Mouse (Mus musculus) midbrain, embryonic 12.5 days (tissue): ENCODE data around the gene Tmem234. TPM values are rescaled to one million over a fixed set of nuclear protein-coding genes. Genes with fewer than 3 reads are reported as not detected.

ENCODE experiments used
- ATAC-seq: fragments of 200-750 bp; cut with Nextera tagmentation; 2 replicates; pipeline ENCODE4 v1.8.0; 2017; ENCODE audit warnings: low read depth, moderate TSS enrichment, moderate library complexity; ENCODE audit not compliant: low FRiP score
- H3K27ac ChIP-seq: fragments of 300-500 bp; sonication (generic); replicated peaks from 2 replicates; pipeline ENCODE4 v1.5.1; 2016; ENCODE audit warnings: mild to moderate bottlenecking
- H3K27me3 ChIP-seq: fragments of 300-500 bp; sonication (generic); 2 replicates; pipeline ENCODE4 v1.6.1; 2016; ENCODE audit warnings: mild to moderate bottlenecking
- H3K36me3 ChIP-seq: fragments of 300-500 bp; sonication (generic); 2 replicates; pipeline ENCODE4 v1.6.1; 2016
- H3K4me1 ChIP-seq: fragments of 300-500 bp; sonication (generic); 2 replicates; pipeline ENCODE4 v1.6.1; 2016
- H3K4me2 ChIP-seq: fragments of 300-500 bp; sonication (generic); replicated peaks from 2 replicates; pipeline ENCODE4 v1.6.1; 2016; ENCODE audit warnings: mild to moderate bottlenecking, moderate library complexity
- H3K4me3 ChIP-seq: fragments of 300-500 bp; sonication (generic); 2 replicates; pipeline ENCODE4 v1.5.1; 2016; ENCODE audit warnings: mild to moderate bottlenecking
- H3K9ac ChIP-seq: fragments of 300-500 bp; sonication (generic); replicated peaks from 2 replicates; pipeline ENCODE4 v1.6.1; 2016; ENCODE audit warnings: mild to moderate bottlenecking, moderate library complexity
- H3K9me3 ChIP-seq: fragments of 300-500 bp; sonication (generic); 2 replicates; pipeline ENCODE4 v1.6.1; 2016; ENCODE audit warnings: mild to moderate bottlenecking
- WGBS: fragments of 180-500 bp; shearing (Covaris S2); methylation state at CpG from one replicate; pipeline ENCODE4 v1.1.7; 2016; 5-methylcytosine and 5-hydroxymethylcytosine counted together
- polyA plus RNA-seq: library from polyadenylated mRNA; unstranded; fragments of >200 nt; fragmentation: Nextera tagmentation; extraction: Ambion mirVana; gene quantifications from 2 replicates; pipeline ENCODE4 v1.2.1, GENCODE M21; 2016

Gene Tmem234
- polyA plus RNA-seq, 1 experiment from 2014 or later: 192 TPM

DNA sequence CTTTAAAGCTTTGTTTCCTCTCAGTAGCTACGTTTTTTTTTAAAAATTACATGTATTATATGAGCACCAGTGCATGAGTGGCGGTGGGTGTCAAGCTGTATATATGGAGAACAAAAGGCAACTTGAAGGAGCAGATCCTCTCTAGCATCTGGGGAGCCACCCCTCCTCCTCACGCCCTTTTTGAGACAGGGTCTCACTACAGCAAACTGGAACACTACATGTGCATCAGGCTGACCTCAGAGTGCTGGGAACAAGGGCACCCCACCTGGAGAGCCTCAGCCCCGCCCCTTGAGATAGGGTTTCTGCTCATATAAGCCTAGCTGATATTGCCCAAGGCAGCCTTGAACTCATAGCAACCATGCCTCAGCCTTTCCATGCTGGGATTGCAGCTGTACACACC is 25.0 kb downstream of the Tmem234 start:
- no peaks in the 10 kb centered on the region for H3K27me3 ChIP-seq
- ATAC-seq: no peak
- WGBS: 34% methylated on average over 4 of the region's 4 CpGs
- peak overlapping the region; percentile 84; the same call in 1 of the 2 replicates for H3K4me2 ChIP-seq
- peaks cover 30% of the 10 kb centered on the region for H3K4me1 ChIP-seq
- H3K27ac ChIP-seq: peak overlapping the region; percentile 88
- no peaks in the 10 kb centered on the region for H3K9me3 ChIP-seq
- peaks cover 51% of the 10 kb centered on the region for H3K36me3 ChIP-seq
- H3K9ac ChIP-seq: no peak overlapping the region
- no peak overlapping the region for H3K4me3 ChIP-seq

DNA sequence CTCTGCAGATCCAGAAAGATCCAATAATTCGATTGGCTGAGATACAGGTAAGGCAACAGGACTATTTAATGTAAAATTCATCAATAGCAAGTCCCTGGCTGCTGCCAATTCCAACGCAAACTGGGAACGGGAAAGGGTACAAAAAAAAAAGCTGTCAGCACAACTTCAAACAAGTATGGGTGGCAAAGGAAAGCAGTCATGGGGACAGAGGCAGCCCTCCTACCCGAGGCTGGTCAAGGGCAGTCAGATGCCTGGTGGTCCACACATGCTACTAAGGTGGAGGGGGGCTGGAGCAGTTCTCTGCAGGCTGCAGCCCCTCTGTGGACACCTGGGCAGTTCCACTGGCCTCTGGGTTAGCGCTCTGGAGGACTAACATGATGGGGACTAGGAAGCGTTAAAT is 25.6 kb downstream of the Tmem234 start:
- H3K9ac ChIP-seq: no peak overlapping the region
- no peak overlapping the region for H3K4me2 ChIP-seq
- peaks cover 32% of the 10 kb centered on the region for H3K4me1 ChIP-seq
- no peak for ATAC-seq
- WGBS: 82% methylated on average over 6 of the region's 6 CpGs
- no peak overlapping the region for H3K4me3 ChIP-seq
- H3K9me3 ChIP-seq: no peaks in the 10 kb centered on the region
- H3K27ac ChIP-seq: no peak overlapping the region
- H3K36me3 ChIP-seq: peaks cover 52% of the 10 kb centered on the region
- no peaks in the 10 kb centered on the region for H3K27me3 ChIP-seq

DNA sequence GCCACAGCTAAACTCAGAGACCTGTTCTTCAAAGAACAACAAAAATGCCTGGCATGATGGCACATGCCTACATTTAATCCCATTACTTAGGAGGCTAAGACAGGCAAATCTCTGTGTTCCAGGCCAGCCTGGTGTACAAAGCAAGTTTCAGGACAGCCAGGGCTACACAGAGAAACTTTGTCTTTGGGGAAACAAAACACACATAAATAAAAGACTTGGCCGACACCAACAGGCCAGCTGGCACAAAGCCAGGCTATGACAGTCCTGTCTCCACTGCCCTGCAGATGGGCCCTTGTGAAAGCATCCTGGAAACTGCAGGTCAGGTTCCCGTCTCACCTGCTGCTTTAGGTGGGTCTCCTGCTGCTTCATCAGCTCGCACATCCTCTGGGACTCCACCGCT is 30.5 kb downstream of the Tmem234 start:
- H3K4me1 ChIP-seq: peaks cover 5% of the 10 kb centered on the region; the same call in 1 of the 2 replicates
- no peak overlapping the region for H3K4me3 ChIP-seq
- ATAC-seq: no peak
- no peak overlapping the region for H3K9ac ChIP-seq
- H3K36me3 ChIP-seq: peaks cover 100% of the 10 kb centered on the region
- no peaks in the 10 kb centered on the region for H3K9me3 ChIP-seq
- no peak overlapping the region for H3K4me2 ChIP-seq
- 84% methylated on average over 4 of the region's 4 CpGs for WGBS
- H3K27me3 ChIP-seq: no peaks in the 10 kb centered on the region
- H3K27ac ChIP-seq: no peak overlapping the region

DNA sequence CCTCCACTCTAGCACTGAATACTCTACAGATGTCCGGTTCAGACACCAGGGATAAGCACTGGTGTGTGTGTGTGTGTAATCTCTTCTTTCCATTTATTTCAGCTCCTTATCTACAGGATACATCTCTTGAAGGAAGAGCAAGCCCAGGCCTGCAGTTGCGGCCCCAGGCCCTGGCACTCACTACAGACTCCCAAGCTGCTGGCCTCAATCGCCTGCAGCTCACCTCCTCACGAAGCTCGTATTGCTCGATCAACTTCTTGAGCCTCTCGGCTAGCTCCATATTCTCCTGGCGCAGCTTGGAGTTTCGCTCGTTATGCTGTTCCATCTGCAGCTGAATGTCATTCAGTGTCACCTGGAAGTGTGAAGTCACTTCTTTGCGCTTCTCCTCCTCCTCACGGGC is 31.4 kb downstream of the Tmem234 start:
- Histone ChIP-seq H3K36me3 (peaks cover 100% of the 10 kb centered on the region), H3K27me3 (no peaks in the 10 kb centered on the region), H3K4me2 (no peak overlapping the region), H3K9ac (no peak overlapping the region), H3K27ac (no peak overlapping the region), H3K4me3 (no peak overlapping the region), H3K9me3 (no peaks in the 10 kb centered on the region), H3K4me1 (peaks cover 5% of the 10 kb centered on the region; the same call in 1 of the 2 replicates)
- WGBS: 92% methylated on average over 12 of the region's 12 CpGs
- ATAC-seq: no peak

DNA sequence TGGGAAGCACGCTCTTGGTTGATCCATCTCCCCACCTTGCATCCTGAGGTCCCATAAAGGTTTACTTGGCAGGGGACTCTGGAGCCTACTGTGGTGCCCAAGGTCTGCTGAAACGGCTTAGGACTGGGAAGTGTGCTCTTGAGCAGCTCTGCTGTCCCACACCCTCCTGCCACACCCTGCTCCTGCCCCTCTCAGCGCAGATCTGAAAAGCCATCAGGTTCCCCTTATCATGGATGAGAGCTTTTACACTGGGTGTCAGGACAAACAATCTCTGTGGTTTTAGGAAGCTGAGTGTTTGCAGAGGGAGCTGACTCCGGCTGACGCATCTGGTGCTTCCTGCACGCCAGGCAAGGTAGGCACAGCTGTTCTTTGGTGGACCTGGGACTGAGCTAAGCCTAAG is 33.4 kb downstream of the Tmem234 start:
- Histone ChIP-seq H3K9ac (no peak overlapping the region), H3K27me3 (no peaks in the 10 kb centered on the region), H3K4me1 (peaks cover 15% of the 10 kb centered on the region), H3K27ac (no peak overlapping the region), H3K9me3 (no peaks in the 10 kb centered on the region), H3K36me3 (peaks cover 97% of the 10 kb centered on the region), H3K4me3 (no peak overlapping the region), H3K4me2 (no peak overlapping the region)
- ATAC-seq: no peak
- WGBS: 93% methylated on average over 6 of the region's 6 CpGs

DNA sequence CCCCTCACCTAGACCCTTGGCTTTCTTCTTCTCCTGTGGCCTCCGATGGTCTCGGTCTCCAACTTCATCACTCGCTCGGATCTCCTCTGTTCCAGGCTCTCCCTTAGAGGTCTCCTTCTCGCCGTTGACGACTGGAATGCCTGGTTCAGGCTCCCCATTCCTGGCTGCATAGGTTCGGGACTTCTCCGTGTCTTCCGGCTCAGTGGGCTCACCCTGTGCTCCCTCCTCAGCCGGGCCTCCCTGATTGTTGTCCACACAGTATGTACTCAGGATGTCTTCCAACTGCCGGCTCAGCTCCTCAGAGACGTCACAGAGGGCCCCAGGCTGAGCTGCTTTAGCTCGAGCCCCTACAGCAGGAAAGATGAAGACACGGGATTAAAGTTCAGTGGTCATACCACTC is 38.8 kb downstream of the Tmem234 start:
- ATAC-seq: no peak
- whole genome bisulfite sequencing: 89% methylated on average over 15 of the region's 15 CpGs
- no peak overlapping the region for H3K27ac ChIP-seq
- H3K4me2 ChIP-seq: peak overlapping the region; percentile 91
- H3K4me1 ChIP-seq: peaks cover 27% of the 10 kb centered on the region
- no peaks in the 10 kb centered on the region for H3K27me3 ChIP-seq
- H3K9me3 ChIP-seq: no peaks in the 10 kb centered on the region
- peaks cover 50% of the 10 kb centered on the region for H3K36me3 ChIP-seq
- peak overlapping the region; percentile 76; the same call in 1 of the 2 replicates for H3K9ac ChIP-seq
- H3K4me3 ChIP-seq: peak overlapping the region; percentile 62

DNA sequence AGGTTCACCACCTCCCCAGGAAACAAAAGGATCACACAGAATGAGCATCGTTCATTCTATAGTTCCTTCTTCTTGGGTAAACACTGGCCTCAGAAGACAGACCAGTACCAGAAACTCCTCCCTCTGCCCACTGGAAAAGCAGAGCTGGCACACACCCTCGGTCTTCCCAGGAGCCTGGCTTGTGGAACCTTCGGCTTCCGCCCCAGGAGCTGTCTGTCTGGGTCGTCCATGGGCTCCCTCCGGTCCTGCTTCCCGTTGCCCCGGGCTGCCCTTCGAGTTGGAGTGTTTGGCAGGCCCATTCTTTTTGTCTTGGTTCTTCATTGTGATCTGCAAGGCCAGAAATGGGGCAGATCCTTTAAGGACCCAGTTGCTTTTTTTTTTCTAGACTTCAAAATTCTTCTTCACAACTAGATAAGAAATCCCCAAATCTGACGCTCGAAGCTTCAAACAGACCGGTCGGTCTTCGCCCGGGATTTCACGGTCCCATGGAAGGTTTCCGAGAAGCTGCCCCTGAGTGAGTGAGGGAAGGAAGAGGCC is 39.7 kb downstream of the Tmem234 start:
- no peaks in the 10 kb centered on the region for H3K9me3 ChIP-seq
- H3K36me3 ChIP-seq: peaks cover 49% of the 10 kb centered on the region
- peaks cover 27% of the 10 kb centered on the region for H3K4me1 ChIP-seq
- peak overlapping the region; percentile 91 for H3K4me2 ChIP-seq
- no peak for ATAC-seq
- H3K27ac ChIP-seq: peak overlapping the region; percentile 88
- H3K4me3 ChIP-seq: peak overlapping the region; percentile 62
- peak overlapping the region; percentile 76 for H3K9ac ChIP-seq
- 9% methylated on average over 17 of the region's 17 CpGs for WGBS
- no peaks in the 10 kb centered on the region for H3K27me3 ChIP-seq

DNA sequence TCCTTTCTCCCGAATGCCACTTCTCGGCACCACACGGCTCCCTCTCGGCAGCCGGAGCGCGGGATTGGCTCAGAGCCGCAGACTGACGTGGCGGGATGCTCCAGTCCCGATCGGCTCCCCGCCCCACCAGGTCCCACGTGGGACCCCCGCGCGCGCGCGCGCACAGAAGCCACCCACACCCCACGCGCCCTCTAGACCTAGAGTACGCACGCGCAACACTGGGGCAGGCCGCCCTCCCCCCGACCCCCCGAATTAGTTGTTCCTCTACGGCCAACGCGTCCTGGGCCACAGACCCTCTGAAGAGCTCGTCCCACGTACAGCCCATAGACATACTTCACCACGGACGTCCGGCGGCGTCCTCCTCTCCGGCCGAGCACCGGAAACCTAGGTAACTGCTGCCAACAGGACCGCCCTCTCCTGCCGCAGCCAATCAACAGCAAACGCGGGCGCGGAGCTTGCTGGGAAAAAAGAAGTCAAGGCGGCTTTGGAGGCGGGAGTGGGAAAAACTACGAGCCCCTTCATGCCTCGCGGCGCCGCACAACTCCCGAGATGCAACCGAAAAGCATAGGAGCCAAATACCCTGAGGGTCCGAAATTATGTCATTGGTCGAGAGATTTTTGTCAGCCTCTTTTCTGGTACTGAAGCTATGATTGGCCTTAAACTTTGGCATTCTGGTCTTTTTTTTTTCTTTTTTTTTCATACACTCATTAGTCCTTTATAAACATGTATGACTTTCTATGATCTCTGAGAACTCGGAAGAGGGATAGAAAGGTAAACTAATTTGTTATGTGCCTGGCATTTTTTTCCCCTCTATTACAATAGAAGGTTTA is 40.4 kb downstream of the Tmem234 start, which contains the start of gene Txlna:
Txlna (minus strand) TSS at position 428 of the 830 bp plus-strand sequence.
- Histone ChIP-seq H3K4me3 (peak within 1 kb of the TSS; percentile 62), H3K27me3 (no peaks in the 10 kb centered on the region), H3K27ac (peak within 1 kb of the TSS; percentile 88), H3K9ac (peak within 1 kb of the TSS; percentile 76), H3K9me3 (no peaks in the 10 kb centered on the region), H3K4me2 (peak within 1 kb of the TSS; percentile 91), H3K36me3 (peaks cover 49% of the 10 kb centered on the region), H3K4me1 (peaks cover 27% of the 10 kb centered on the region)
- peak; percentile 97 for ATAC-seq
- WGBS: under 1% methylated on average over 58 of the region's 60 CpGs

DNA sequence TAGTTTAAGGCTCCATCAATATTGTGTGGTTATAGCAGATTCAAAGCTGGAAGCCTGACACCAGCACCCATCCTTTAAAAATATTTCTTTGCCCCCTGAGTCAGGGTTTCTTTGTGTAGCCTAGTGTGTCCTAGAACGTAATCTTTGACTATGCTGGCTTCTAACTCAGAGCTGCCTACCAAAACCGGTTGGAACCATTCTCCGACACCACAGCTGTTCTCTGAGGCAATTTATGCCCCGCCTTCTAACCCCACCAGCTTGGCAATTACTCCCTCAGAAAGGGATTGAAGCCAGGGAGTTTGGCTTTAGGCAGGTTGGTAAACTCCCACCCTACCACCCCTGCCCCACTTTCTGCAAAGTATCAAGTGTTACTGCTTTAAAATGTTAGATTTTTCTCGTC is 41.3 kb downstream of the Tmem234 start:
- Histone ChIP-seq H3K4me1 (peaks cover 27% of the 10 kb centered on the region), H3K4me2 (0 out of 2 replicates have a peak overlapping the region, but pooled peaks have one; percentile 24), H3K36me3 (peaks cover 49% of the 10 kb centered on the region), H3K4me3 (no peak overlapping the region), H3K9ac (no peak overlapping the region), H3K27ac (no peak overlapping the region), H3K9me3 (no peaks in the 10 kb centered on the region), H3K27me3 (no peaks in the 10 kb centered on the region)
- 66% methylated on average over 5 of the region's 5 CpGs for WGBS
- ATAC-seq: no peak

DNA sequence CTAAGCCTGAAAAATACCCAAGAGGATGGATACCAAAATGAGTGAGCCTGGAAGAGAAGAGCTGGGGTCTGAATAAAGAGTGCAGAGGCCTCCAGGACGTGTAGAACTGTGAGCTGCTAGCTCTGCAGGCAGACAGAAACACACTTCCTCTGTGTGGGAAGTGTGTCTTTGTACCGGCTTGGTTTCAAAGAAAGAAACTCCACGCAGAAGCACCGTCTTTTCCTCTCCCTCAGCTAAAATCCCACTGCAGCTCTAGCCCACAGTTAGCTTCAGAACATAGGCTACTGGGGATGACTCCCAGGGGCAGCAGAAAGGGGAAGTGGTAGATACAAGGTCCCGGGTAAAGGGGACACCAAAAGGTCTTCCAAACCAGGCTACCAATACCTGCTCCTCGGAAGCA is 44.7 kb downstream of the Tmem234 start:
- Histone ChIP-seq H3K4me3 (no peak overlapping the region), H3K4me2 (no peak overlapping the region), H3K4me1 (peaks cover 5% of the 10 kb centered on the region; the same call in 1 of the 2 replicates), H3K9ac (no peak overlapping the region), H3K9me3 (no peaks in the 10 kb centered on the region), H3K36me3 (peaks cover 58% of the 10 kb centered on the region), H3K27ac (no peak overlapping the region), H3K27me3 (no peaks in the 10 kb centered on the region)
- no peak for ATAC-seq
- 93% methylated on average over 6 of the region's 6 CpGs for WGBS

DNA sequence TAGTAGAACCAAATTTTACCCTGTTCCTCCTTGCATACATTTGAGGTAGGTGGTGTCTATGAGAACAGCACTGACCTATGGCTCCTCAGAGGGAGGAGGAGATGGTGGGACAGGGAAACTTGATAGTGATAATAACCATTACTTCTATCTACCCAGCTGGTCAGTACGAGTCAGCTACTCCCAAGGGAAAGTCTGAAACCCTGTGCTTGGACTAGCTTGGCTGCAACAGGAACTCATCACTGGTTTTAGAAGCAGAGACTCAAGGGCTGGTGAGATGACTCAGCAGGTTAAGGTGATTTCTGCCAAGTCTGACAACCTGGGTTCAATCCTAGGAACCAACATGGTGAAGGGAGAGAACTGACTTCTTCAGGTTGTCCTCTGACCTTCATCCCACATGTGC is 48.2 kb downstream of the Tmem234 start:
- Histone ChIP-seq H3K36me3 (peaks cover 86% of the 10 kb centered on the region), H3K27me3 (no peaks in the 10 kb centered on the region), H3K4me1 (no peaks in the 10 kb centered on the region), H3K27ac (no peak overlapping the region), H3K9ac (no peak overlapping the region), H3K4me2 (no peak overlapping the region), H3K4me3 (no peak overlapping the region), H3K9me3 (no peaks in the 10 kb centered on the region)
- ATAC-seq: no peak
- WGBS: 90% methylated on average over 1 of the region's 1 CpGs

DNA sequence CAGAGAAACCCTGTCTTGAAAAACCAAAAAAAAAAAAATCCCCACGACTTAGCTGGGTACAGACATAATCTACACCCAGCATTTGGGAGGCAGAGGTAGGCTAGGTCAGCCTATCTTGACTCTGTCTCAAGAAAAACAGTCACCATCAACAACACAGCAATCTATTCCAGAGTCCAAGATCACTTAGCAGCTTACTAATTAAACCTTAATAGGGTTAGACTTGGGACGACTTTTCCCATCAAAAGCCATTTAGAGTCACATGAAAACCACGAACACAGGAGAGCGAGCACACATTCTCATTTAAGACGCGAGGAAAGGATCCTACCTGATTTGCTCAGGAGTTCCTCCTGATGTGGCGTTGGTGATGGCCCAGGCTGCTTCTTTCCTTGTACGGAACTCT is 49.9 kb downstream of the Tmem234 start:
- Histone ChIP-seq H3K9ac (no peak overlapping the region), H3K27ac (no peak overlapping the region), H3K27me3 (no peaks in the 10 kb centered on the region), H3K4me3 (no peak overlapping the region), H3K36me3 (peaks cover 93% of the 10 kb centered on the region), H3K9me3 (no peaks in the 10 kb centered on the region), H3K4me2 (no peak overlapping the region), H3K4me1 (no peaks in the 10 kb centered on the region)
- WGBS: 93% methylated on average over 8 of the region's 8 CpGs
- ATAC-seq: no peak
